Mouse (Mus musculus): ENCODE measurements around the gene Osbpl6. TPM values are rescaled to one million over a fixed set of nuclear protein-coding genes. Genes with fewer than 3 reads are reported as not detected.
A peak's percentile ranks its signal among the peaks of the same experiment; 100 is the strongest.

Gene Osbpl6
- polyA plus RNA-seq, 1 experiment from 2014 or later = 24.7 TPM

DNA sequence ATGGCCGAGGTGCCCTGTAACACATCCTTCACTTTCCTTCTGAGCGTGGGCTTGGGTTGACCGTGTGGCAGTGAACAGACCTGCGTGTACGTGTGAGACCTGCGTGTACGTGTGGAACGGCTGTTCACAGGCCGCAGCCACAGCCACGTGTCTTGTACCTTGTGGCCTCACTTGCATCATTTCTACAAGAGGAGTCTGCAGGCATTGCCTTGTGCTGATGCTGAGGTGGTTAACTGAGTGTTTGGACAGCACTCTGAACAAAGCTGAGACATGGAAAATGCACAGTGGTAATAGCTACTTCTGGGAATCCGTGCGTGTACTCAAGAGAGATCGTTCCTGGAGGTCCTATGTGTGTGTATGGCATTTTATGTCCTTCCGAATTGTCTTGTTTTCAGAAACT, 111.2 kb downstream of the Osbpl6 start:
- Histone ChIP-seq H3K4me3 (no peak overlapping the region), H3K27ac (no peak overlapping the region), H3K4me2 (no peak overlapping the region), H3K9ac (no peak overlapping the region), H3K27me3 (replicated peaks) (no peaks in the 10 kb centered on the region), H3K4me1 (no peaks in the 10 kb centered on the region), H3K36me3 (replicated peaks) (no peaks in the 10 kb centered on the region), H3K9me3 (no peaks in the 10 kb centered on the region)
- ATAC-seq (replicated peaks) = no peak
- WGBS = 93% methylated on average over 14 of the region's 14 CpGs

DNA sequence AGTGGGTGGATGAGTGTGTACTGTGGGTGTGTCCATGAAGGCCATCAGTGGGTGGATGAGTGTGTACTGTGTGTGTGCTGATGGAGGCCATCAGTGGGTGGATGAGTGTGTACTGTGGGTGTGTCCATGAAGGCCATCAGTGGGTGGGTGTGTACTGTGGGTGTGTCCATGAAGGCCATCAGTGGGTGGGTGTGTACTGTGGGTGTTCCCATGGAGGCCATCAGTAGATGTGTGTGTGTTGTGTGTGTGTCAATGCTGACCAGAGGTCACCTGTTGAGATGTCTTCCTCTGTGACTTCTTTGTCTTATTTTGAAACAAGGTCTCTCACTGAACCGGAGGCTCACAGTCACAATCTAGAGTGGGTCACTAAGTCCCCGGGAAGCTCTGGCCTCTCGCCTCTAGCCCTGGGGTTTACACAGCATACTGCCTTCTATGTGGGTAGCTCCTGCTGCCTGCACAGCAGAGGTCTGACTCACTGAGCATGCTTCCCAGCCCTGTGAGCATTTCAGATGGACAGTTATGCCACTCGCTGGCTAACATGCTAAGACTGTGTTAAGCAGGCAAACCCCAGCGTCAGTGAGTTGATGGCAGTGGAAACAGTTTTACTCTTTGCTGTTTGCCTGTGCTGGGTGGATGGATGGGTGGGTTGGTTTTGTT, 112.2 kb downstream of the Osbpl6 start:
- no peaks in the 10 kb centered on the region for H3K4me1 ChIP-seq
- H3K27me3 ChIP-seq (replicated peaks) = no peaks in the 10 kb centered on the region
- H3K9me3 ChIP-seq = no peaks in the 10 kb centered on the region
- 86% methylated on average over 5 of the region's 5 CpGs for WGBS
- no peak overlapping the region for H3K4me2 ChIP-seq
- H3K27ac ChIP-seq = no peak overlapping the region
- no peaks in the 10 kb centered on the region for H3K36me3 ChIP-seq (replicated peaks)
- no peak overlapping the region for H3K4me3 ChIP-seq
- ATAC-seq (replicated peaks) = no peak
- H3K9ac ChIP-seq = no peak overlapping the region

DNA sequence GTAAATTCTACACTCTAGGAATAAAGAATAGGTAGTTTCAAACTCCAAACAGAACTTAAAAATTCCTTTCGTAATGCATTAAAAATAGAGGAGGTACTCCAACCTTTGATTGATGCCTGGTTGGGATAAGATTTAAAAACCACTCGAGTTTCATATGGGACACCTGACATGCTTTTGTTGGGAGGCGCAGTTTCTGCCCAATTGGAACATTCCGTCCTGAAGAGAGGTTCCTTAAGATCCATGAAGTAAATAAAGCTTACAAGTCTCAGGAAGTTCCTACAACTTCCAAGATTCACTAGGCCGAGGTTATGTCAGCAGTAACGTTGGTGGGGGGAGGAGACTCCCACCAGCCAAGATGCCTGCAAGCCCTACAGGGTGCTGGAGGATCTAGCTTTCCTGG, 115.3 kb downstream of the Osbpl6 start:
- Histone ChIP-seq H3K27ac (no peak overlapping the region), H3K4me1 (no peaks in the 10 kb centered on the region), H3K4me3 (no peak overlapping the region), H3K9ac (no peak overlapping the region), H3K36me3 (replicated peaks) (no peaks in the 10 kb centered on the region), H3K27me3 (replicated peaks) (no peaks in the 10 kb centered on the region), H3K4me2 (no peak overlapping the region), H3K9me3 (no peaks in the 10 kb centered on the region)
- WGBS = 90% methylated on average over 6 of the region's 6 CpGs
- no peak for ATAC-seq (replicated peaks)

DNA sequence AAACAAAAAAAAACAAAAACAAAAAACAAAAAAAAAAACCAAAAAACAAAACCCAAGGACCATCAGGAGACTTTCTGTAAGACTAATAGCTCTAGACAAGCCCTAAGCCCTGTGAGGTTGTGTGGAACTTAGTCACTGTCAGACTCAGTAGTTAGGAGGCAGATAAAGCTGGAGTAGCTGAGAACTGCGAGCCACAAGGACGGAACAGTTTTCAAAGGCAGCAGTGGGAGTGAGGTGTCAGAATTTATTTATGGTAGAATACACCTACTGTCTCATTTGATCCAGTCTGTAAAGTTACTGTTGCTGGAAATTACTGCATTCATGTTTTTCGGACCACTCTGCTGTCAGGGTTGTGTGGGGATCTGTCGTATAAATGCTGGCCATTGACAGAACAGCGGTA, 118.1 kb downstream of the Osbpl6 start:
- Histone ChIP-seq H3K36me3 (replicated peaks) (no peaks in the 10 kb centered on the region), H3K4me3 (no peak overlapping the region), H3K9ac (no peak overlapping the region), H3K4me2 (no peak overlapping the region), H3K4me1 (no peaks in the 10 kb centered on the region), H3K27ac (no peak overlapping the region), H3K27me3 (replicated peaks) (no peaks in the 10 kb centered on the region), H3K9me3 (no peaks in the 10 kb centered on the region)
- 56% methylated on average over 5 of the region's 5 CpGs for WGBS
- no peak for ATAC-seq (replicated peaks)

DNA sequence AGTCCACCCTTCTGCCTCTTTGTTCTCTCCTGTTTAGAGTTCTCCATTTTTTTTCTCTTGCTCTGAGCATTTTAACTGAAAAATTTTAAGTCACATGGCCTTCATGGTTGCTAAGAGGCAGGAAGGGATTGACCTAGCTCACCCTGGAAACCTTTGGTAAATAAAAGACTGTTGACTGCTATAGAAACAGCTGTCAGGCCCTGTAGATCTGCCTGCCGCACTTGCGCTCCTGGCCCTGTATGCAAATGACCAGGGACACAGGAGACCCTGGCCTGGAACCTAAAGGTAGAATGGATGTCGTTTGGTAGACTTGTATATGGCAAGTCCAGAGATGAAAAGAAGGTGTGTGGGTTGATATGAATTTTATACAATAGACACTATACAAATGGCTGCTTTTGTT, 119.3 kb downstream of the Osbpl6 start:
- Histone ChIP-seq H3K27ac (no peak overlapping the region), H3K4me3 (no peak overlapping the region), H3K27me3 (replicated peaks) (no peaks in the 10 kb centered on the region), H3K9me3 (no peaks in the 10 kb centered on the region), H3K36me3 (replicated peaks) (no peaks in the 10 kb centered on the region), H3K4me2 (no peak overlapping the region), H3K4me1 (no peaks in the 10 kb centered on the region), H3K9ac (no peak overlapping the region)
- WGBS = 21% methylated on average over 3 of the region's 3 CpGs
- ATAC-seq (replicated peaks) = no peak

DNA sequence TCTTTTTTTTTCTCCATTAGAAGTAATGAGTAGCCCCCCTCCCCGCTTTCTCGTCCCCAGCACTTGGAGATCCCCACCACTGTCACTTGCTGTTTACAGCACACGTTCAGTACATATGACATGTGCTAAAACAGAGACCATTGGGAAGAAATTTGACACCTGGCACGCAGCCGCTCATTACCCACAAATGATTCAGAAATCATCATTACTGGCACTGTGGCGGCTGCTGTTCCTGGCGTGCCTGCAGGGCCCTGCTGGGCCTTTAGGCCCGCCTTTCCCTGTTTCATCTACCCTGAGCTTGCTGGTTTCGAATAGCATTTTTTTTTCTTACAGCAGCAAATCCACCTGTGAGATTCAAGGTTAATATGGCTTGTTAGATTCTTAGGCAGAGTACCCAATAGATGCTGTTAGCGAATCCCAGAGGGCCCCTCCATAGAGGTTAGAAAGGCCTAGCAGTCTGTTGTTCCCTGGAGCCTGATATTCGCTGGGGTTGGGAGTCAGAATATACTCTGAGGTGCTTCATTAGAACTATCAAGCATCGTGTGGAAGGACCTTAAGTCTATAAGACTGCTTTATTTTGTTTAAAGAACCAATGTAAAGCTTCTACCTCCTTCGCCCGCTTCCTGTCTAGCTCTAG, 126.3 kb downstream of the Osbpl6 start:
- Histone ChIP-seq H3K27ac (no peak overlapping the region), H3K36me3 (replicated peaks) (no peaks in the 10 kb centered on the region), H3K9ac (no peak overlapping the region), H3K9me3 (no peaks in the 10 kb centered on the region), H3K4me2 (no peak overlapping the region), H3K27me3 (replicated peaks) (no peaks in the 10 kb centered on the region), H3K4me3 (no peak overlapping the region), H3K4me1 (peaks cover 20% of the 10 kb centered on the region)
- WGBS = 66% methylated on average over 14 of the region's 14 CpGs
- ATAC-seq (replicated peaks) = peak; percentile 62; the same call in 1 of the 2 replicates

DNA sequence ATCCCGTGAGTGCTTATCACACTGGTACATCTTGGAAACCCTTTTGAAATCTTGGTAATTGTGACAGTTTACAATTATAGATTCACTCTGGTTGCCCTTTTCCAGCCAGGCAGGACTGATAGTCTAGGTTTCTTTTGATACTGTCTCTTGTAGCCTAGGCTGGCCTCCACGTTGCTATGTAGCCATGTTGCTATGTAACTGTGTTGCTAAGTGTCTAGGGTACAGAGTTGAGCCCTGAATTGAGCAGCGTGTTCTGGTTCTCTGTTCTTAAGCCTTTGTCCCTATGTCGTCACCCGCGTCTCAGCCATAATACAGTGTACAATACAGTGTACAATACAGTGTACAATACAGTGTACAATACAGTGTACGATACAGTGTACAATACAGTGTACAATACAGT, 128.6 kb downstream of the Osbpl6 start:
- peak; percentile 65; the same call in 1 of the 2 replicates for ATAC-seq (replicated peaks)
- Histone ChIP-seq H3K36me3 (replicated peaks) (no peaks in the 10 kb centered on the region), H3K4me1 (peaks cover 22% of the 10 kb centered on the region), H3K4me3 (no peak overlapping the region), H3K4me2 (no peak overlapping the region), H3K9me3 (no peaks in the 10 kb centered on the region), H3K27me3 (replicated peaks) (no peaks in the 10 kb centered on the region), H3K9ac (no peak overlapping the region), H3K27ac (no peak overlapping the region)
- 34% methylated on average over 7 of the region's 7 CpGs for WGBS

DNA sequence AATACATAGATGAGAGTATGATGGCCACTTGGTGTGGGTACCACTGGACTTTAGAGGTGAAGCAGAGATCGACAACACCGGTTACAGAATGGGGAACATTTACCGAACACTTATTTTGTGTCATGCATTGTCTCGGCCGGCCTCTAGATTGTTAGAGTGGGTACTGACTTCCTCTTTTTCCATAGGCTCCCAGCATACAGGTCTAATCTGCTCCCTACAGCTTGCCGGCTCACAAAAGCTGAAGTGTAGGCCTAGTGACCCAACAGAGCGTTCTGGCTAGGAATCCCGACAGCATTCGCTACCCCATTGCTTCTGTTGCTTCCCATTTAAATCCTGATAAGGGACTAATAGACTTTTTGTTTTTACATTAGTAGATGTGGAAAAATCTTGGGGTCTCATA, 135.6 kb downstream of the Osbpl6 start:
- Histone ChIP-seq H3K4me2 (no peak overlapping the region), H3K27me3 (replicated peaks) (no peaks in the 10 kb centered on the region), H3K9ac (no peak overlapping the region), H3K4me3 (no peak overlapping the region), H3K36me3 (replicated peaks) (no peaks in the 10 kb centered on the region), H3K4me1 (peaks cover 3% of the 10 kb centered on the region), H3K9me3 (no peaks in the 10 kb centered on the region), H3K27ac (no peak overlapping the region)
- WGBS = 91% methylated on average over 9 of the region's 9 CpGs
- ATAC-seq (replicated peaks) = no peak

DNA sequence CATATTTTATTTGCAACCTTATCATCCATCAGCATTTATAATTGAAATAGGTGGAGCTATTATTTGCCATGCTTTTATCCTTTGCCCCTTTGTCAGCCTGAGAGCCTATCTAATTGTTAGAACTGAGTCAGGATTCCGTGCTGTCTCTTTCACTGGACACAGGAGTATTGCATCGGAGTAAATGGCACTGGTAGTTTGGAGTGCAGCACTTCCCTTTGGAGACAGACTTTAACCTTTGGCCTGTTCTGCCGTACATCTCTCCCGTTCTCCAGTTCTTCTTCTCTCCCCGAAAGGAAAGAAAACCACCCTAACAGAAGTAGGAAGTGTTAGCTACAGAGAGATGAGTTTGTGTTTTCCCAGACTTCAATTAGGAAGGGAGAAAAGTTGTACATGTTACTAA, 136.6 kb downstream of the Osbpl6 start:
- no peak for ATAC-seq (replicated peaks)
- Histone ChIP-seq H3K4me3 (no peak overlapping the region), H3K9me3 (no peaks in the 10 kb centered on the region), H3K4me1 (peaks cover 3% of the 10 kb centered on the region; the same call in 1 of the 2 replicates), H3K27me3 (replicated peaks) (no peaks in the 10 kb centered on the region), H3K36me3 (replicated peaks) (no peaks in the 10 kb centered on the region), H3K27ac (no peak overlapping the region), H3K9ac (no peak overlapping the region), H3K4me2 (no peak overlapping the region)
- WGBS = 74% methylated on average over 5 of the region's 5 CpGs

DNA sequence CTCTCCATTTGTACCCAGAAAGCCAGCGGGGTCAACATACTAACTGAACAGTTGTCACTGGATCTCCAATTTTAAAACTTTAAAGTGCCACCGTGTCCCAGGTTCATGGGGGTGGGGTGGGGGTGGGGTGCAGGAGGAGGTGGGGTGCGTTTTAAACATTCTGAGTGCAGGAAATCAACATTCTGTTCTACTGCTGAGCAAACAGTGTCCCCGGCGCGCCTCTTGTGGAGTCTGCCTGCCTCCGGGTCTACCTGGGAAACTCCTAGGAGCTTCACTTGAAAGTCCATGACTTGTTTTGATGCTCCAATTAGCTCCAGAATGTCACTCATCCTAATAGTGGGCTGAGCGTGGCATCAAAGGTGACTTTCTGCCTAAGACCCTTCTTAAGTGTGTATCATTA, 139.2 kb downstream of the Osbpl6 start:
- Histone ChIP-seq H3K27ac (no peak overlapping the region), H3K4me2 (no peak overlapping the region), H3K36me3 (replicated peaks) (no peaks in the 10 kb centered on the region), H3K9me3 (no peaks in the 10 kb centered on the region), H3K27me3 (replicated peaks) (no peaks in the 10 kb centered on the region), H3K4me1 (no peaks in the 10 kb centered on the region), H3K4me3 (no peak overlapping the region), H3K9ac (no peak overlapping the region)
- 86% methylated on average over 8 of the region's 8 CpGs for WGBS
- no peak for ATAC-seq (replicated peaks)

DNA sequence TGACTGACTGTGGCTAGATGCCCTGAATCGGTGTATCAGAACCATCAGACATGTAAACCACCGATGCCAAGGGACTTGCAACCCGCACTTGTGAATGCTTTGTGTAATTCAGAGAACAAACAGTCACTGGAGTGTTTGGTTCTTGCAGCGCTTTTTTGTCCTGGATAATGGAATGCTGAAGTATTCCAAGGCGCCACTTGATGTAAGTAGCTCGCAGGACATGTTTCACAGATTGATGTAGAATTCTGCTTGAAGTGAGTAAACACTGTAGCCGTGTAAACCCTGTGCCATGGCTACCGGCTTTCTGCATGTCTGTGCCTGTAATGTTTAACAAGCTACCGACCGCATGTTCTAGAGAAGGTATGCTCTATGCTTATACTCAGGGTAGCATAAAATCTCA, 141.9 kb downstream of the Osbpl6 start:
- Histone ChIP-seq H3K36me3 (replicated peaks) (no peaks in the 10 kb centered on the region), H3K4me1 (no peaks in the 10 kb centered on the region), H3K4me3 (no peak overlapping the region), H3K27me3 (replicated peaks) (no peaks in the 10 kb centered on the region), H3K9ac (no peak overlapping the region), H3K27ac (no peak overlapping the region), H3K9me3 (no peaks in the 10 kb centered on the region), H3K4me2 (no peak overlapping the region)
- ATAC-seq (replicated peaks) = no peak
- WGBS = 75% methylated on average over 10 of the region's 10 CpGs

DNA sequence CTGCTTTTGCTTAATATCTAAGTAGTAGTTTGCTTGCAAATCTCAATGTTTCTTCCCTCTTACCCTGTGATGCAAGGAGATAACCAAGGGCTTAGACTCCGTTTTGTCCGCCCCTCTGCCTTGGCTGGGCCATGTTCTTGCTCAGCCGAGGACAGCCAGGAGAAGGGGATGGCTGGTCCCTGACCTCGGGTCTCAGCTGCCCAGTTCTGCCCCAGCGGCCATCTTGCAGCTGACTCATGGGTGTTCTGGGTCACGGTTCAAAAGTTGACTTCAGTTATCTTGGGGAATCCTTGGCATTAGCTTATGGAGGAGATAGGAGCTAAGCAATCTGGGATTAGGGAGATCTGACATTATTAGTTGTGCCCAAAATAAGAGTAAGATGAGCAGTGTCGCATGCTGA, 142.5 kb downstream of the Osbpl6 start:
- Histone ChIP-seq H3K4me2 (no peak overlapping the region), H3K27ac (no peak overlapping the region), H3K4me1 (no peaks in the 10 kb centered on the region), H3K4me3 (no peak overlapping the region), H3K9ac (no peak overlapping the region), H3K36me3 (replicated peaks) (no peaks in the 10 kb centered on the region), H3K9me3 (no peaks in the 10 kb centered on the region), H3K27me3 (replicated peaks) (no peaks in the 10 kb centered on the region)
- WGBS = 87% methylated on average over 7 of the region's 7 CpGs
- ATAC-seq (replicated peaks) = no peak

DNA sequence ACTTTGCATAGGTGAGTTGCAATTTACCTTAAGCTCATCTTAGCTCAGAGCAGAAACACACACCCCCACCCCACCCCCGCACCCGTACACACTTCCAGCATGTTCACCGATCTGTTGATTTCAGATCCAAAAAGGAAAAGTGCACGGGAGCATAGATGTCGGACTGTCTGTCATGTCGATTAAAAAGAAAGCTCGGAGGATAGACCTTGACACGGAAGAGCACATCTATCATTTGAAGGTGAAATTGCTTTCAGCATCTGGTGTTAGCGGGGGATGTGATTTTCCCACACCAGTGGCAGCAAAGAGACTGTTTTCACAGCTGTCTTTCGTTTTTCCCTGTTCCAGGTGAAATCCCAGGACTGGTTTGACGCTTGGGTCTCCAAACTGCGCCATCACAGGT, 143.0 kb downstream of the Osbpl6 start:
- no peak overlapping the region for H3K27ac ChIP-seq
- no peaks in the 10 kb centered on the region for H3K4me1 ChIP-seq
- no peaks in the 10 kb centered on the region for H3K9me3 ChIP-seq
- H3K4me2 ChIP-seq = no peak overlapping the region
- no peak overlapping the region for H3K9ac ChIP-seq
- no peaks in the 10 kb centered on the region for H3K36me3 ChIP-seq (replicated peaks)
- WGBS = 80% methylated on average over 12 of the region's 12 CpGs
- no peak for ATAC-seq (replicated peaks)
- H3K27me3 ChIP-seq (replicated peaks) = no peaks in the 10 kb centered on the region
- H3K4me3 ChIP-seq = no peak overlapping the region

Data from midbrain, embryonic 15.5 days (tissue).